9 mouse cellular contexts compared by ENCODE assay signal in genomic region chr5:24729797-24730487, GRCm38 (mm10). TPM values are rescaled to one million over a fixed set of nuclear protein-coding genes. Genes with fewer than 3 reads are reported as not detected.
DNase-seq lines count a peak whose midpoint lies in the region; ATAC-seq lines count a peak whose summit lies in the region.
"Had no signal": no experiment of that assay in that cellular context is flagged by ENCODE, and none has a peak within 500 bp of the region (broad histone marks: within the 10 kb centered on the region; RNA-seq: fewer than 3 reads in every experiment).

No protein-coding gene starts in this region.

- H3K4me2 ChIP-seq in embryonic facial prominence, embryonic 14.5 days (ENCODE audit: low read depth, low read length) = peak overlapping the region; percentile 81
- H3K4me2 ChIP-seq in neural tube, embryonic 13.5 days = peak overlapping the region; percentile 62

- peaks cover 7% of the 10 kb centered on the region; the same call in 1 of the 2 replicates for H3K36me3 ChIP-seq in embryonic facial prominence, embryonic 14.5 days (ENCODE audit: control insufficient read depth, insufficient read depth, low read length)
- H3K36me3 ChIP-seq in limb, embryonic 10.5 days = peaks cover 17% of the 10 kb centered on the region
- no peaks in the 10 kb centered on the region for H3K36me3 ChIP-seq in neural tube, embryonic 13.5 days

- H3K4me1 ChIP-seq in embryonic facial prominence, embryonic 14.5 days (ENCODE audit: control insufficient read depth, insufficient read depth, low read length) = peaks cover 36% of the 10 kb centered on the region
- H3K4me1 ChIP-seq in limb, embryonic 10.5 days = peaks cover 69% of the 10 kb centered on the region
- H3K4me1 ChIP-seq in neural tube, embryonic 13.5 days (replicated peaks) = peaks cover 43% of the 10 kb centered on the region

- H3K27me3 ChIP-seq in embryonic facial prominence, embryonic 14.5 days (replicated peaks; ENCODE audit: control insufficient read depth, insufficient read depth, low read length) = no peaks in the 10 kb centered on the region
- H3K27me3 ChIP-seq in limb, embryonic 10.5 days (ENCODE audit: low read depth, poor library complexity, severe bottlenecking) = peaks cover 17% of the 10 kb centered on the region; the same call in 1 of the 2 replicates
- peaks cover 44% of the 10 kb centered on the region for H3K27me3 ChIP-seq in neural tube, embryonic 13.5 days
- H3K27me3 ChIP-seq: Patski had no signal

- intact Hi-C loops in left cerebral cortex, postnatal 4 days (cut with DNase I) = no loop called here

- peak overlapping the region; percentile 64 for H3K4me3 ChIP-seq in embryonic facial prominence, embryonic 14.5 days (ENCODE audit: low read depth, low read length)
- peak overlapping the region; percentile 70 for H3K4me3 ChIP-seq in limb, embryonic 10.5 days
- H3K4me3 ChIP-seq in neural tube, embryonic 13.5 days = peak overlapping the region; percentile 41

- peak; percentile 51 for DNase-seq in kidney, postnatal 10 days
- DNase-seq in kidney, postnatal 25 days = no peak
- no peak for DNase-seq in embryonic facial prominence, embryonic 14.5 days (ENCODE audit: low spot score)
- DNase-seq in limb, embryonic 10.5 days (ENCODE audit: low spot score) = no peak
- no peak for DNase-seq in urinary bladder, postnatal 4 days (ENCODE audit: low spot score in 2 of 2)
- no peak for DNase-seq in adrenal gland, postnatal 25 days
- DNase-seq in left cerebral cortex, postnatal 4 days = no peak

- H3K9me3 ChIP-seq in embryonic facial prominence, embryonic 14.5 days (ENCODE audit: control insufficient read depth, low read length) = no peaks in the 10 kb centered on the region
- H3K9me3 ChIP-seq in limb, embryonic 10.5 days (replicated peaks) = no peaks in the 10 kb centered on the region
- H3K9me3 ChIP-seq in neural tube, embryonic 13.5 days = no peaks in the 10 kb centered on the region

- 0 out of 2 replicates have a peak, but pooled peaks have one; percentile 1 for ATAC-seq in embryonic facial prominence, embryonic 14.5 days (ENCODE audit: low read depth)
- ATAC-seq in neural tube, embryonic 13.5 days (ENCODE audit: low read depth) = no peak
- ATAC-seq: Patski had no signal

- H3K27ac ChIP-seq in embryonic facial prominence, embryonic 14.5 days (replicated peaks; ENCODE audit: low read depth, low read length) = peak overlapping the region; percentile 86
- peak overlapping the region; percentile 89 for H3K27ac ChIP-seq in limb, embryonic 10.5 days
- H3K27ac ChIP-seq in neural tube, embryonic 13.5 days (replicated peaks) = no peak overlapping the region

- under 1% methylated on average over 16 of the region's 49 CpGs for WGBS in embryonic facial prominence, embryonic 14.5 days
- 3% methylated on average over 49 of the region's 49 CpGs for WGBS in limb, embryonic 10.5 days
- 2% methylated on average over 49 of the region's 49 CpGs for WGBS in neural tube, embryonic 13.5 days

- peak overlapping the region; percentile 81 for H3K9ac ChIP-seq in embryonic facial prominence, embryonic 14.5 days (ENCODE audit: low read depth, low read length)
- peak overlapping the region; percentile 66 for H3K9ac ChIP-seq in neural tube, embryonic 13.5 days

RNA-seq across cellular contexts. Expression of gene Wdr86, which starts 0.6 kb away (rescaled TPM):
- polyA plus RNA-seq in embryonic facial prominence, embryonic 14.5 days (2014; fragmentation: Nextera tagmentation; extraction: Ambion mirVana) = 21.8 and 31.1 TPM in 2 replicates
- polyA plus RNA-seq in limb, embryonic 10.5 days (2016; fragmentation: Nextera tagmentation; extraction: Ambion mirVana) = 28.7 and 41.7 TPM in 2 replicates
- 5.8 and 7.6 TPM in 2 replicates for polyA plus RNA-seq in neural tube, embryonic 13.5 days (2015; fragmentation: Nextera tagmentation; extraction: Ambion mirVana)
- 3.2 and 3.6 TPM in 2 replicates for total RNA-seq in adrenal gland, postnatal 25 days (2021)
- total RNA-seq in left cerebral cortex, postnatal 4 days (2021) = 1 to 10 TPM; 2.6 to 3.3 TPM
- polyA plus RNA-seq: Patski had no signal

RNA-seq across cellular contexts. Expression of gene Crygn, which starts 27.9 kb away (rescaled TPM):
- 4.1 TPM in 1 of 2 replicates, not detected in the other for polyA plus RNA-seq in embryonic facial prominence, embryonic 14.5 days (2014; fragmentation: Nextera tagmentation; extraction: Ambion mirVana)
- 0.79 and 1.1 TPM in 2 replicates for polyA plus RNA-seq in limb, embryonic 10.5 days (2016; fragmentation: Nextera tagmentation; extraction: Ambion mirVana)
- polyA plus RNA-seq in neural tube, embryonic 13.5 days (2015; fragmentation: Nextera tagmentation; extraction: Ambion mirVana) = 1.5 TPM in 1 of 2 replicates, not detected in the other
- total RNA-seq in adrenal gland, postnatal 25 days (2021) = 2.4 TPM in 1 of 2 replicates, not detected in the other
- total RNA-seq in left cerebral cortex, postnatal 4 days (2021) = 1 to 10 TPM in 1 of 2 experiments, not detected in 1; 3.9 TPM
- polyA plus RNA-seq: Patski had no signal

RNA-seq across cellular contexts. Expression of gene Nub1, which starts 44.6 kb away (rescaled TPM):
- 34.8 and 38.1 TPM in 2 replicates for polyA plus RNA-seq in embryonic facial prominence, embryonic 14.5 days (2014; fragmentation: Nextera tagmentation; extraction: Ambion mirVana)
- 23.7 and 26.9 TPM in 2 replicates for polyA plus RNA-seq in limb, embryonic 10.5 days (2016; fragmentation: Nextera tagmentation; extraction: Ambion mirVana)
- polyA plus RNA-seq in neural tube, embryonic 13.5 days (2015; fragmentation: Nextera tagmentation; extraction: Ambion mirVana) = 49.9 TPM in 2 replicates
- 59.5 and 71.3 TPM in 2 replicates for total RNA-seq in adrenal gland, postnatal 25 days (2021)
- total RNA-seq in left cerebral cortex, postnatal 4 days (2021) = 10 to 100 TPM; 75.3 to 76.6 TPM
